Mouse (Mus musculus) CD4-positive, CD25-positive, alpha-beta regulatory T cell, adult 2 months (primary cell): ENCODE results near the gene Lyl1.
A peak's percentile ranks its signal among the peaks of the same experiment; 100 is the strongest.

Experiments
- DNase-seq: peaks from one replicate; pipeline ENCODE4 v3.0.0-alpha.2; 2012; ENCODE audit warnings: low read depth, low spot score

Lyl1 gene

GRCm38 (mm10) chr8:84700941-84701911 lies at the start of gene Lyl1:
TSS of gene Lyl1 (plus strand) at chr8:84701457.
- peak; percentile 62 for DNase-seq

GRCm38 (mm10) chr8:84653092-84653631 lies 48.1 kb upstream of the Lyl1 start:
- DNase-seq, result no peak

GRCm38 (mm10) chr8:84654597-84654996 lies 46.7 kb upstream of the Lyl1 start:
- DNase-seq, result peak; percentile 44

GRCm38 (mm10) chr8:84655336-84656190 lies 45.7 kb upstream of the Lyl1 start:
- DNase-seq, result no peak

- DNase-seq, result no peak
These were observed 45.1 kb upstream of the Lyl1 start for GRCm38 (mm10) chr8:84656191-84656525.

DNA sequence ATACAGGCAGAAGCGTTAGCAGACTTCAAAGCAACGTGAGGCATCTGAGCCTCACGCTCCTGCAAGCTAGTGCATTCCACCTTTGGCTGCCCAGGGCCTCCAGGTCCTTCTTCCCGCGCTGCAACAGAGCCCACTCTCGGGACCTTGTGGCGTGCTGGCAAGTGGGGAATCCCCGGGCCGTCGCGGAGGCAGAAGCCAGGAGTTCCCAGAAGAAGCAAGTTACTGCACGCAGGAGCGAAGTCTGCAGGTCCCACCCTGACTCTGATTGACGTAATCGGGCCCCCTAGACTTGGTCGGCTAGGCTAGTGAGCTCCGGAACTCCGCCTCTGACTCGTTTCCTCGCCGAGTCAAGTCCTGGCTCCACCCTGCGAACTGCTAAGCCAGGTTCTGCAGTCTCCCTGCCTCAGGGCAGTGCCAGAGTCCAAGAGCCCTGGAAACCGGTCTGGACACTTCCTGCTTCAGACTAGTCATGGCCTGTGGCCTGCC lies 44.6 kb upstream of the Lyl1 start:
- peak; percentile 86 for DNase-seq

DNA sequence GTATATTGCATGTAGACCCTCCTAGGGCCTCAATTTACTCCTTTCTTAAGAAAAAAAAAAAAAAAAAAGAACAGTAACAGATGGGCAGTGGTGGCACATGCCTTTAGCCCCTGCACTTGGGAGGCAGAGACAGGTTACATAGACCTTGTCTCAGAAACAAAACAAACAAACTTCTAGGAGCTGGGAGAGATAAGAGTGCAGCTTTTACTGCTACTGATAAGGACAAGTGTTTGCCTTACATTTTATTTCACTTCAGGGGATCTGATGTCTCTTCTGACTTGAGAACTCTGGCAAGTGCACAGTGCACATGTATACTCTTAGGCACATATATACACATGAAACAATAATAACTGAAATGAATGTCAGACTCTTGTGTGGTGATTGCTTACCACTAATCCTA lies 44.1 kb upstream of the Lyl1 start:
- DNase-seq, result no peak

- DNase-seq, result no peak
These were observed 43.6 kb upstream of the Lyl1 start for GRCm38 (mm10) chr8:84657680-84658079.

- peak; percentile 44 for DNase-seq
These were observed 42.3 kb upstream of the Lyl1 start for GRCm38 (mm10) chr8:84658951-84659350.

- DNase-seq, result peak; percentile 88
These were observed 41.1 kb upstream of the Lyl1 start for GRCm38 (mm10) chr8:84659936-84660818.

DNA sequence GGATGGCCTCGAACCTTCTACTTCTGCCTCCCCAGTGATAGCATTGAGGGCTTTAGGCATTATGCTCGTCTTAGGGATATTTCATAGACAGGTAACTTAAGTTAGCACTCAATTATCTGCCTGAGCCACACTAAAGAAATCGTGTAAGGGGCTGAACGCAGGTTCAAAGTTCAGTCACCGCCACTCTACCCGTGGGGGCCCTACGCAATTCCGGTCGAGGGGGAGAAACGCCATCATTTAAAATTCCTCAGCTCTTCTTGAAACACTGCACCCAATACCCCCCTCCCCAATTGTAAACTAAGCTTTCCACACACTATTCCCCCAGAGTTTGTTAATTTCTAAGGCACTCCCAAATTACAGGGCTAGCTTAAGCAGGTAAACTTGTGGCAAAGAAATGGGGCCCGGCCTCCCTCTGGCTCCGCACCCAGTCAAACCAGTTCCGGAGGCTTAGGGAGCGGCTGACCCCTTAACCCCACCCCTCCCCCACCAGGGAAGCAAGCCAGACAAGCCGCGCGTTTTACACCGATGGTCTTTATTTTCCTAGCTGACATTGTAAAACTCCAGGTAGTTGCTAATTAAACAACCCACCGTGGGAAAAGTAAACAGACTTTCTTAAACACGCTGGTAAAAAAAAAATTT lies 40.3 kb upstream of the Lyl1 start:
- DNase-seq, result peak; percentile 67

- DNase-seq, result peak; percentile 85
These were observed 39.8 kb upstream of the Lyl1 start for GRCm38 (mm10) chr8:84661458-84661871.

GRCm38 (mm10) chr8:84661961-84662571 lies 39.2 kb upstream of the Lyl1 start:
- peak; percentile 72 for DNase-seq

GRCm38 (mm10) chr8:84662581-84663065 lies 38.6 kb upstream of the Lyl1 start, which contains the start of gene Ier2:
TSS of gene Ier2 (minus strand) at chr8:84662852.
- peak; percentile 94 for DNase-seq

DNA sequence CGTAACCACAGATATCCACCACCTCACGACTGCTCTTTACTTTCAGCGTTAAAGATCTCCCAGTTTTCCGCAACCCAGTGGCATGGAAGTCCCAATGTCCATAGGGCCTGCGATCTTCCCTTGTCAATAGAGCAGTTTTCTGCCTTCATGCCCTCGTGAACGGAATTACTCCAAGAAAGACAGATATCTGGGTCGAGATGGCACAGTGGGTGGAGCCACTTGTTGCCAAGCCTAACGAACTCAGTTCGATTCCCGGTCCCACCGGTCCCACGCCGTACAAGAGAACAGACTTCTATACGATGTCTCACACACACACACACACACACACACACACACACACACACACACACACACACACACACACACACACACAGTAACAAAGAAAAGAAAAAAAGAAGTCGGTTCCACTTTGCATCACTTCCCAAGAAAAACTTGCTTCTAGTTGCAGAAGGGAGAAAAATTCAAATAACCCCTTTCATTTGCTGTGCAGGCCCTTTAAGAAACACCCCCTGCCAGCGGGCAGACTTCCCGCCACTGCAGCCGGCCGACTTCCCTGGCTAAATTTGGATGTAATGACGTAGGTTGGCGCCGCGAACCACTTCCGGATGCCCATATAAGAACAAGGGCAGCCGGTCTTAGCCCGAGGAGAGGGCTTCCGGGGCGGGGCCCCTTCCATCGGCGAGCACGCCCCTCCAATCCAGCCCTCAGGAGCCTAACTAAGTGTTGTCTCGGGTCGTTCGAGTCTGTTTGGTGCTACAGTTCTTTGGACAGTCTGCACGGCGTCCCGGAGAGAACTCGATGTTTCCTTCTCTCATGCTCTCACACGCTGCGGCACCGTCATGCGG lies 37.6 kb upstream of the Lyl1 start:
- peak; percentile 90 for DNase-seq

- peak; percentile 82 for DNase-seq
These were observed 36.5 kb upstream of the Lyl1 start for GRCm38 (mm10) chr8:84664566-84665384.

DNA sequence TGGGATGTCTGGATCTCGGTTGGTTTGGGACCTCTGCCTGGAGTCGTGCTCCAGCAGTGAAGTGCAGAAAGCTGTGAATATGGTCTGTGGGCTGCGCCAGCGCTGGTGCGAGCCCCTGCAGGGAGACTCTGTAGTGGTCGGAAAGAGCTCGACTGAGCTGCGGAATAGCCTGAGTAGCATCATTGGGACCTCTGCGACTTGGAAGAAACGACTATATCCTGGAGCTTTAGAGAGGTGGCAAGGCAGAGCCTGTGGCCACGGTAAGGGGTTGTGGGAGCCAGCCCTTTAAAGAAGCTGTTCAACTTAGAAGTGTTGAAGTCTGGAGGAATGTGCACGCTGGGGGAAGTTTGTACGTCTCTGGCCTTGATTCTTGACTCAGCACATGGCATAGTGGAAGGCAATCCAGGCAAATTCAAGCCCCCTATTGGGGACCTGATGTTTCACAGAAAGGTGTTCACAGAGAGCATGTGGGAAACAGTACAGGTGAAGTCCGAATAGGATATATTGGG lies 35.8 kb upstream of the Lyl1 start:
- peak; percentile 35 for DNase-seq

GRCm38 (mm10) chr8:84668081-84668480 lies 33.2 kb upstream of the Lyl1 start:
- DNase-seq, result no peak
